Mouse (Mus musculus) ES-E14 (cell line): ENCODE data around the gene Mphosph9.

ENCODE experiments used
- CHD2 ChIP-seq: IDR thresholded peaks from 2 replicates; pipeline ENCODE4 v1.6.1; 2014; ENCODE audit warnings: mild to moderate bottlenecking, low read depth, low read length, inconsistent platforms
- HCFC1 ChIP-seq: IDR thresholded peaks from 2 replicates; pipeline ENCODE4 v1.6.1; 2012; ENCODE audit warnings: low read length, inconsistent platforms, borderline replicate concordance; ENCODE audit not compliant: insufficient read depth
- MAFK ChIP-seq: IDR thresholded peaks from 2 replicates; pipeline ENCODE4 v1.6.1; 2014; ENCODE audit warnings: mild to moderate bottlenecking, low read depth, low read length, inconsistent platforms; ENCODE audit not compliant: insufficient read depth
- ZNF384 ChIP-seq: IDR thresholded peaks from 2 replicates; pipeline ENCODE4 v1.6.1; 2012; ENCODE audit warnings: low read depth, low read length, inconsistent platforms

- no peak for TF ChIP-seq CHD2
- no peak for TF ChIP-seq HCFC1
- no peak for TF ChIP-seq ZNF384
- no peak for TF ChIP-seq MAFK
These were observed 125.7 kb downstream of the Mphosph9 start for GRCm38 (mm10) chr5:124202071-124202470.
